Mouse (Mus musculus): ENCODE measurements around the gene Reep6.

DNA sequence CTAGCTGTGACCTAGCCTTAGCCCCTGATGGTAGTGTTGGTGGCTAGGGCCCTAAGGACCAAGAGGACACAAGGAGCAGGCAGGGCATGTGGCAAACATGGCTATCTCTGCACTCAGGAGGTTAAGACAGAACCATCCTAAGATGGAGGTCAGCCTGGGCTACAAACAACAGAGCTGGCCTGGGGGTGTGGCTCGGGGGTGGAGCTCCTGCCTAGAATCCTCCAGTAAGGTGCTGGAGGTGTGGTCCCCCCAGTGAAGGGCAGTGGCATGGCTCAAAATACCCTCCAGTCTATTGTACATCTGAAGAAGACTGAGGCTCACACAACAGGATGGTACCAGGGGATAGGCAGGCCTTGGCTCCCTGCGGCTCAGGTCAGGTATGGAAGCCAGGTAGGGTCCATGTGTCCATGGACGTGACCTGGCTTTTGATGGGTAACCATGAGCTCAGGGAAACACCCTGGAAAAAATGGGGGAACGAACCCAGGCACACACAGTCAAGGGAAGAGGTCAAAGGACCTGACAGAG is 54.4 kb downstream of the Reep6 start:
- TF ChIP-seq CTCF (IDR thresholded peaks at IDR 0.05; ENCODE audit: borderline replicate concordance, insufficient read depth, low read depth, low read length) (no peak), POLR2A (IDR thresholded peaks at IDR 0.05; ENCODE audit: borderline replicate concordance, insufficient read depth, low read length) (no peak)

Data from cerebellum, adult 2 months (tissue).